Mouse (Mus musculus): ENCODE measurements at regions not wholly inside any gene's neighbourhood (a gene's known extent, or its start where the extent isn't known, plus 50 kb on each side); places are given as distances from the start of the nearest gene placed in this dataset.

DNA sequence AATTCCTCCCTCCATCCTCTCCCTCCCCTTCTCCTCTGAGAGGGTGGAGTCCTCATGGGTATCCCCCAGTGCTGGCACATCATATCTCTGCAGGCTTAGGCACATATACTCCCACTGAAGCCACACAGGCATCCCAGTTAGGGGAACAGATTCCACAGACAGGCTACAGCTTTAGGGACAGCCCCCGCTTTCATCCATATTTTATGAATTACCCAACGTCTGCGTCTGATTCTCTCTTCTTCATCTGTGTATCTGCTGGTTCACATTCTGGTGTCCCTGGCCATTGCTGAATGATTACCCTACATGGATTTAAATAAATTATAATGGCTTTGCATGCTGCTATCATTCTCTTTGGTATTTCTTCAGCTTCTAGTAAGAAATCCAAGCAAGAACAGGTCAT, 632.4 kb downstream of the Tmem114 start:
- TF ChIP-seq CTCF (IDR thresholded peaks at IDR 0.05; ENCODE audit: borderline replicate concordance, insufficient read depth, low read depth, low read length) (no peak), POLR2A (IDR thresholded peaks at IDR 0.05; ENCODE audit: borderline replicate concordance, insufficient read depth, low read length) (no peak)
